Mouse (Mus musculus) lung, postnatal 36 days (tissue): ENCODE measurements at regions not wholly inside any gene's neighbourhood (a gene's known extent, or its start where the extent isn't known, plus 50 kb on each side); places are given as distances from the start of the nearest gene placed in this dataset.

Source experiments
- DNase-seq: peaks from one replicate; pipeline ENCODE4 v3.0.0; 2022; ENCODE audit warnings: mixed read lengths

DNA sequence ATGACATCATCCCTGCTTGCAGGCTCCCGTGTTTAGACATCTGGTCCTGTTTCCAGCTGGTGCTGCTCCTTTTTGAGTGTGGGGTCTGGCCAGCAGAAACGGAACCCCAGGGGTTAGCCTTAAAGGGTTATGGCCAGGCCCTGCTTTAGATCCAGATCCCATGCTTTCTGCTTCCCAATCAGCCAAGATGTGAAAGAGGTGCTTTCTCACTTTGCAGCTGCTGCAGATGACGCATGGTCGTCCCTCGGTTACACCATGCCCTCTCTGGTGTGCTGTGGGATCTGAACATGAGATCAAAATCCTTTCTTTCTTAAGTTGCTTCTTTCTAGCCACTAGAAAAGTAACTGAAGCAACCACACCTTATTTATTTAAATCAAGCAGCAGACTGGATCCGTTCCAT, 1399.1 kb upstream of the Lrrc6 start:
- no peak for DNase-seq

DNA sequence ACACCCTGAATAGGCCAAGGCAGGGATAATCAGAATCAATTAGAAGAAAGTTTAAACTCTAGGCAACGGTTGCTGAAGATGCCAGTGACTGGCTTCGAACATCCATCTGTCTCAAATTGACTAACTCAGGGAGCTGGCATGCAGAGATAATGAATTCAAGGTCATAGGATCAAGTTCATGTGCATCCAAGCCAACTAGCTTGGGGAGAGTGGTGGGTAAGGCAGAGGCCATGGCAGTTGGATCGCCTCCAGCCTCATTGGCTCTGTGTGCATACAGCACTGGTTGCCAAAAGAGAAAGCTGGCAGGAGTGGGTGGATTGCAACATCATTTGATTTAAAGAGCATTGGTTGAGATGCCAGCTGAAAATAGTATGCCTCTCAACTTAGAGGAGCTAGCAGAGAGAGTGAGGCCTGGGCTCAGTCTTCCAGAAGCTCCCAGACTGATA, 1398.3 kb upstream of the Lrrc6 start:
- peak; percentile 77 for DNase-seq

DNA sequence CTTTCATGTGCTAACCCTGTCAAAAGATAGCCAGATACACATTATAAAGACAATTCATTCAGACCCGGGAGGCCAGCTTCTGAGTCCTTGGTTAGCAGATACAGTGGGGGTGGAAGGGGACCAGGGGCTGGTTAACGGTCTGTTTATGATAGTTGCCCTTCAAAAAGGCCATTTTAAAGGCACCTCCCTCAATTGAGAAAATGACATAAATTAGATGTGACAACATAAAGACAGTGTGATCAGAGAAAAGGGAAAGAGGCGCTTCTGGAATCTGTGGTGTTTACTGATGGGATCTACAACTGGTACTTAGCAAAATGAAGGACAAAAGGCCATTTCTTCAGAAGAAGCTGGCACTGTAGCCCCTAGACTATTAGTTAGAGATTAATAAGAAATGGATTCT, 1391.4 kb upstream of the Lrrc6 start:
- no peak for DNase-seq

DNA sequence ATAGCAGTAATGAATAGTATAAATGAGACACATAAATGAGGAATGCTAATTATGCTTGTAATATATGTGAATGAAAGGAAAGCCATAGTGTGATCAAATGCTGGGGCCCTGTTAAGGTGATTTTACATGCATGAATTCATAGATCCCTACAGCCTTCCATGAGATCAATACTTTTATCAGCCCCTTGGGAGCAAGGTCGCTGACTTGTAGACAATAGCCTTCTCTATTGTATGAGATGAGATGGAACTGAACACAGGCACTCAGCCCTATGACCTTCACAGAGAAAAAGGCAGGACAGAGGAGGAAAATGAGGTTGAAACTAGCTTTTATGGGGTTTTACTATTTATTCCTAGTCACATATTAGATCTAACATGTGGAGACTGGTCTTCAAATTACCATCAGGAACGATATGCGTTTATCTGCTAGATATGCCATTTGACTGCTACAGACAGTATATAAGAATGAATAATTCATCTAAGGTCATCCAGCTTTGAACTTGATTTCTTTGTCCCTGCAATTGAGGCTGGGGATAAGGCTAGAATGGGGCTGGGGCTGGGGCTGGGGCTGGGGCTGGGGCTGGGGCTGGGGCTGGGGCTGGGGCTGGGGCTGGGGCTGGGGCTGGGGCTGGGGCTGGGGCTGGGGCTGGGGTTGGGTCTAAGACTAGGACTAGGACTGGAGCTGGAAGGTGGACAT, 1390.0 kb upstream of the Lrrc6 start:
- no peak for DNase-seq

DNA sequence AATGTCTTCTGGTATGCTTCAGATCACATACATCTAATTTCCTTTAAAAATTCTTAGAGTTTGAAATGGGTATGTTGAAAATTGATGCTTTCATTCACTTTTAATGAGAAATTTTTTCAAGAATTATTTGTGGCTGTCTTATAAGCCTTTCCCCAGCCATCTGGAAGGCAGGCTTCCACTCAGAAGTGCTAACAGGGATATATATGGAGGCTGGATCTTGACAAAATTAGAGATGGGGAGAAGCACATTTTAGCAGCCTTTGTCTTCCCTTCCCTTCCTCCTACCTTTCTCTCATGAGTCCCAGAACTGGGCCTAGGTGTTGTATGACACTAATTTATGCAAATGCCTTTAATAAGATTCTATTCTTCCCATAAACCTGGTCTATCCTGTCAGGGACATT, 1387.8 kb upstream of the Lrrc6 start:
- DNase-seq: no peak

DNA sequence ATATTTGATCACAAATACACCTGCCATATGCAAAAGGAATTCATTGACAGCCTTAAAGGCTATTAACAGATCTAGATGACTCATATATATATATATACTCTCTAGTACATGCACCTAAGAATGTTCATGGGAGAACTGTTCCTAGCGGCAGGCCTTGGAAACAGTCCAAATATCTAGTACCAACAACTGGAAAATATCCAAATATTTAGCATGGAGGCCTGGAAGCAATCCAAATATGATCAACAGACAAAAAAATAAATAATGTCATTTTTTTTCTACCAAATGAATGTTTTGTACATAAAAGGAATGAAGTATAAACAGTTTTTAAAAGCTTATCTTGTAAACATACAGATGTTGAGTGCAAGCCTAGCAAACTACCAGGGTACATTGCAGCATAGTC, 1354.6 kb upstream of the Lrrc6 start:
- DNase-seq: no peak

DNA sequence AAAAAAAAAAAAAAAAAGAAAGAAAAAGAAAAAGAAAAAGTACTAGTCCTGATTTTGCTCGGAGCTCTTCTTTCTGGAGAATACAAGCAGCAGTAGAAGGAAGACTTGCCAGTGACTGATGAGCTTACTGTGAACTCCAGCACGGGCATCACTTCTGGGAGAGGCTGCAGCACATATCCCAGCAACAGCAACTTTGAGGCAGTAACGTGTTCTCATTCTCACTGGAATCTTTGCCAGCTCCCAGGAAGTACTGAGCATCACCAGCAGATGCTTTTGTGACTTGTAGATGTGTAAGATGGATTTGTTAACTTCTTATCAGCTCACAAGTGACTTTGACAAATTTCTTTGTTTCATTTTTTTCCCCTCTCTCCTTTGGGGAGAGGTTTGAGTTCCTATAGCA, 1349.4 kb upstream of the Lrrc6 start:
- no peak for DNase-seq

DNA sequence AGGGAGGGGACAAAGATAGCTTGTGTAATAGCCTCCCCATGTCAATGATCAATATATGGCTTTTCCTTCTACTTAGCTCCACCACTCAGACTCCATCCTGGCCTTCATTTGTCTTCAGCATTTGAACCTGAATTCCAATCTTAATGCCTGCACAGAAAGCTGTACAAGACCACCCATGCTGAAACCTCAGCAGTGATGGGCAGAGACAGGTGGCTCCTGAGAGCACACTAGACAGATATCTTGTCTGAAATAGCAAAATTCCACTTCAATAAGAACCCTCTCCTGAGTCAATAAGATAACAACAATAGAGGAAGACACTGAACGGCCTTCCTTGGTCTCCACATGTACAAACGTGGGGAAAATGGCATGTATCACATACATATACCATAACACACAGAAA, 1345.0 kb upstream of the Lrrc6 start:
- no peak for DNase-seq

DNA sequence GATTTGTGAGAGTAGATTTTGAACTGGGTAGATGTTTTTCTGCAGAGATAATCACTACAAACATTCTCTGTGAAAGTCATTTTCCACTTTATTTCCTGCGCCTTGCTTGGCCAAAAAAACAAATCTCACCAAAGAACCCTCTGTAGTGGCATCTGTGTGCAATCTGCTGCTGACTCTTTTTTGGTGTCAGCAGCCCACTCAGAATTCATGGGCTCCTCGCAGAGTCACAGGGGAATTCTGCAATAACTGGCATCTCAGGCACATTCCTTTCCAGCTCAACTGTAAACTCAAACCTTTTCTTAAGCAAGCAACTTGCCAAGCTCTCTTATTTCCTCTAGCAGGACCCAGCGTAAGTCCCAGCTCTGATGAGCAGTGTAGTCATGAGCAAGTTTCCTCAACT, 1340.0 kb upstream of the Lrrc6 start:
- DNase-seq: peak; percentile 0

DNA sequence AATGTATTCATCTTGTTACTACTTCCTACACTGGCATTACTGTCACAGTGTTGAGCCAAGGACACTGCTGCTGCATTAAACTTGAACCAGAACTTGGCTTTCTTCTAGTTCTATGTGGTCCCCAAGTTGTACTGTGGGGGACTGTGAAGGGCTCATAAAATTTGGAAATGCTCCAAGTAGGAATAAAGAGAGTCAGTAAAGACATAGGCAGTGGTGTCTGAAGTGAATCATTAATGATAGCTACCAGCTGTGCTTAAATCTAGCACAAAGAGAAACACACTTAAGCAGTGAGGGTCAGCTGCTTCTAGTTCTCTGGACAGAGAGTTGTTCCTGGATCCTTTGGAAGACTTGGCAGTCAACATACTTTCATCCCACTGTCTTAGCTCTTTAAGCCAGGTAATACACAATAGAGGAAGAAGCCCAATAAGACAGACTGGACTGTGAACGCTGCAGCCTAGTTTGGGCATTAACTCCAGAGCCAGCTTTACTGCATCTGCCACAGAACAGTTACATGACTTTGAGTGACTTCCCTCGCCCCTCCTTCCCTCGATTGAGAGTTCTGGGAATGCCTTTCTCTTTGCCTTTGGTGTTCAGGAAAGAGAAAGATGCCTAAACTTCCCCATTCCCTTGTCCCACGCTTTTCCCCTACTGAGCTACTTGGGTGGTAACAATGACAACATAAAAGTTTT, 1325.2 kb upstream of the Lrrc6 start:
- DNase-seq: no peak

DNA sequence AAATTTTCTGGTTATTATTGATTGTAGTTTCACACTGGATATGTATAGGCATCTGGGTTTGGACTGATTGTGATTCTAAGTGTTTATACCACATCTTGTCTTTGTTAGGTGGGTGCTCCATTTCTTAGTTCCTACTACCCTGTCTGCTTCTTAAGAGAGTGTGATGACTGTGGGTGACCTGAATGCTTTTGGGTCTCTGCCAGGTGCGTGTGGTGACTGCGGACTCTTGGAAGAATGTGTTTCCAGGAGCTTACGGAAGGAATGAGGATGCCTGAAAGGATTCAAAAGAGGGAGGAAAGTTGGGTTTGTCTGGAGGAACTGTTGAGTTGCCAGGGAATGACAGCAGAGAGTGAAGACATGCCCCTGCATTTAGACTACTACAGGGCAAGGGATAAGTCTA, 1322.5 kb upstream of the Lrrc6 start:
- no peak for DNase-seq

DNA sequence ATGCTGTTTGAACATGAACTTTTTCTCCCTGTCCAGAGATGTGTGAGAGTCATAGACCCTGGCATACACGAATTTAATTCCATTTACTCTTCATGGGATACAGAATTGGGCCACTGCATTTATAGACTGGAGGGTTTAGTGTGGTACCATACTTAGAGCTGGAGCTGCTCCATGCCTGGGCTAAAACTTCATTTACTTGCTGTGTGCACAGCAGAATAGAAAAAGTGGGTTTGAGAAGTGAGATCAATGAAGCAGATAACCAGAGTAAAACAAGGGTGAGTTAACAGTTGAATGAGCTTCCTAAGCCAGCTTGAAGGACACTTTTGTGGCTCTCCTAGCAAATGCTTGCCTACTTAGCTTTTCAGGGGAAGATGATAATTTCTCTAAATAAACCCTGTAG, 1299.2 kb upstream of the Lrrc6 start:
- DNase-seq: no peak

DNA sequence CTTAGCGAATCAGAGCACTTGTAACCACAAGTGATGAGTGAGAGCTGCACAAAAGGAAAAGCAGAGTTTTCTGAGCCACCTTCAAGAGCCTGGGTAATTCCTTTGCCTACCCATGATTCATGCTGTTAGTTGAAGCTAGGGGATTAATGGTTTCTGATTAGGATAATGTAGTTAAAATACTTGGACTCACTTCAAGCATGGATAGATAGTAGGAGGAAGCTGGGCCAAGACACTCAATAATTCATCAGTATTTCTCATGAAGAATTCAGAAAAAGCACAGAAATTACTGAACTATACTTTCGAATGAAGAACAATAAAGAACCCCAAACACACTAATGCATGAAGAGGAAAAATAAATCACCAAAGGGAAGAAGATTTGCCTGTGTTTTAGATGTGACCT, 1294.9 kb upstream of the Lrrc6 start:
- no peak for DNase-seq

DNA sequence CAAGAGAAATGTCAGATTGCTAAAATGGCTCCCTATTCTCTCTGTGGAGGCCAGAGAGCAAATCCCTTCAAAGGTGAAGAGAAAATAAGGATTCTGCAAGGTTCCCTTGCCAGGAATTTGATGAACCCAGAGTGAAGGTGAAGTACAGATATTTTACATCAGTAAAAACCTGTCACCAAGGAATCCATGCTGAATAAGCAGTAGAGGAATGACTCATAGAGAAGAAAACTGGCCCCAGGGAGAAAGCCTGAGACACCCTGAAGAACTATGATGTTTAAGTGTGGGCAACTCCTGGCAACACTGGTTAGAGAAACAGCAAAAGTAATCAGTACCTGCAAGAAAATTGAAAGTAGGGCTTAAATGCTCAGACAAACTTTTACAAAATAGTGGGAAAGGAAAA, 1292.1 kb upstream of the Lrrc6 start:
- DNase-seq: no peak

DNA sequence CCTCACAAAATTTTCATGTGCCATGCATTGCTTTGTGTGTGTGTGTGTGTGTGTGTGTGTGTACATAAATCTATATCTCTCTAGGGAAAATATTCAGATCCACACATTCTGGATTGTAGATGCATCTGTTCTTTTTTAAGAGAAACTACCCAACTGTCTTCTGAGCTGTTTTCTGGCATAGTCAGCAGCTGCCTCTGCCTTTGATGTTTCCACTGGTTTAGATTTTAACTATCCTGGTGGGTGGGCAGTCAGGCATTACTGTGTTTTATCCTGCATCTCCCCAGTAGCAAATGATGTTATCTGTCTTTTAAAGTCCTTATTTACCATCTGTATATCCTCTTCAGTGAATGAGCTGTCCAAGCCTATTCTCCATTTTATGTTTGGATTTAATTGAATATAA, 1287.9 kb upstream of the Lrrc6 start:
- DNase-seq: no peak

DNA sequence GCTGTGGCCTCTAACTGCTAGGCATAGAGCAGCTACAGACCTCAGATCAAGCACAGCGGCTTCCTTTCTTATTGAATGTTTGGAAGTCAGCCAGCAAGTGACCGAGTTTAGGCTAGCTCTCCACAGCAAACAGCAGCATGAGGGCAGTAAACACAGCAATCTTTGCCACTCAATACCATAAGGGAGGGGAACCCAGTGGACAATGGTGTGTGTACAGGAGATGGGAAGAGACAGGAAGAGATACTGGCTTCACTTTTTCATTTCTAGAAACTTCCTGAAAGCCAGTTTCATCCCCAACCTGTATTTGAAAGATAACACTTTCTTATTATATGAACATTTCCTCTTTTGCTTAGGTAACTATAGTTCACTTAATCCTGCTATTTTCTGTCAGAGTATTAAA, 1284.9 kb upstream of the Lrrc6 start:
- DNase-seq: peak; percentile 24

DNA sequence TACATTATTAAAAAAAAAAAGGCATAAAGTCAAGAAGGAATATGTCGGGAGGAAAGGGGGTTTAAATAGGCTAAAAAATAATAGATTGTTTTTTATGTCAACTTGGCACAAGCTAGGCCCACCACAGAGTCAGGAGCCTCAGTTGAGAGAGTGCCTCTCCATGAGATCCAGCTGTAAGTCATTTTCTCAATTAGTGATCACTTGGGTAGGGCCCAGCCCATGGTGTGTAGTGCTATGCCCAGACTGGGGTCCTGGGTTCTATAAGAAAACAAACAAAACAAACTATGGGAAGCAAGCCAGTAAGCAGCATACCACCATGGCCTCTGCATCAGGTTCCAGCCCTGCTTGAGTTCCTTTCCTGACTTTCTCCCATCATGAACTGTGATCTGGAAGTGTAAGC, 1283.0 kb upstream of the Lrrc6 start:
- DNase-seq: no peak

DNA sequence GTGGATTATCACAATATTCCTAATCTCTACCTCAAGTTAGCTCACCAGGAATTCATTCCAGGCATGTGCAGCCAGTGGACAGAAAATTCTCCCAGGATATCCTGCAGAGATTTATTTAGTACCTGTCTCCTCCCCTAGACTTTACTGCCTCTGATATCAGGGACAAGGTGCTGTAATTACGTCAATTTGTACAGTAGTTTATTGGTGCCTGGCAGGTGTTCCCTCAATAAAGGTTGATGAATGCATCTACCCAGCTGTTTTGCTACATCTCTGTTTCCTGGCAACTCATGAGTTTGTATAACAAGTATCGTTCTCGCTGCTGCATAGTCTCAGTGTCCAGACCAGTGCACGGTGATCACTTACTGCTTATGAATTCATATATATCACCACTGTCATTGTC, 1281.8 kb upstream of the Lrrc6 start:
- no peak for DNase-seq

DNA sequence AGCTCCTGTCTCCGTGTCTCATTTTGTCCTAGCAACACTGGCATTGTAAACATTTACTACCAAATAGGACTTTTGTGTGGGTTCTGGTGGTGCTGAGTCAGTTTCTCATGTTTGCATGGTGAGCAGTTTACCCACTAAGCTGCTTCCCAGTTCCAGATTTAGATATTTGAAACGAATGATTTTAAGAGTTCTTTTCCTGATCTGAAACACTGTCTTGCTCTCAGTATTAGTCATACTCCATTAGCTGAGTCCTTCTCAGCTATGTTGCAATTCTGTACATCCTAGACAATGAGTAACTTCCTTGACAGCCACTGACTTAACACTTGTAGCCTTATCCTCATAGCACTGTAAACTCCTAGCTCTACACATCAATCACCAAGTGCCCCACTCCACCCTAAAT, 1280.1 kb upstream of the Lrrc6 start:
- DNase-seq: peak; percentile 20

DNA sequence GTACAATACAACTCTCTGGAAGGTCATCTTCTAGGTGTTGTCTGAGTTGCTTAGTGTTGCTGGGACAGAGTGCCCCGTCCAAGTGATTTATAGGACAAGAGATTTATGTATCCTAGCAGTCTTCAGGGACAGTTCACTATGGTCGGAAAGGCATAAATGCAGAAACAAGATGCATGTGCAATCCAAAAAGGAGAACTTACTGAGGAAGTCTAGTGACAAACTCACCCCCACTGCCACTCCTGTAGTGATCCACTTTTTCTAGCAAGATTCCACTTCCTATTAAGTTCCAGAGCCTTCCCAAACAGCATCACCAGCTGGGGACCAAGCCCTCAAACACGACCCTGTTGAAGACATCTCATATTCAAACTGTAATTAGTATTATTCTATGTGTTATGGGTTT, 1266.9 kb upstream of the Lrrc6 start:
- DNase-seq: peak; percentile 4

DNA sequence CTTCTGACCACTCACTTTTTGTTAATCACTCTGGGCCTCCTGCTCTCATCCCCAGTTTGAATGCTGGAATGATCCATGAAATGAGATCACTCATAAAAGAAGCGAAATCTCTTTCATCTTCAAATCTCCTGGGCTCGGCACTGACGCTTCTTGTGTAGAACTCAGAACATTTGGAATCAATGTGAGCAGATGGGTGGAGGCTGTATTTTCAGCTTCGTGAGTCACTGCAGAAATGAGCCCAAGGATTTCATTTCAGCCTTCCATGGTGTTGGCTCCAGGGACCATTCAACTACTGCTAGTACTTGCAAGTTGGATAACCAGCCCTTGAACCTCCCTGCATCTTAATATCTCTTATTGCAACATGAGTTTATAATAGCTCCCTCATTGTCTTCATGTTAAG, 1258.5 kb upstream of the Lrrc6 start:
- peak; percentile 5 for DNase-seq

DNA sequence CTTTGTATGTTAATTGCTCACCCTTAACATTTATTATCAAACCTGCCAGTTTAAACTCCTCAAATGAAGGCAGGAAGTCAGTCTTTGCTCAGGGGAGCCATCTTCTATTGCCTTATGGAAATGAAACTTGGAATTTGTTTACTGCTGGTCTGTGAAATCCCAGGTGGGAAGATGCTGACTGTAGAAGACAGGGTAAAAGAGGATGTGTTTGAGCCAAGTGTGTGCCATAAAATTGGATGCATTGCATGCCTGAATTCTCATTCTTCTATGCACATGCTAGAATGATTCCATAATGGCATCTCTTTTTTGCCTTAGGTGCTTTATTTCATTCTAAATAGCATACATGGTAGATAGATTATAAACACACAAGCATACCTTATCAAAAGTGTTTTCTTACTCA, 1249.9 kb upstream of the Lrrc6 start:
- no peak for DNase-seq

DNA sequence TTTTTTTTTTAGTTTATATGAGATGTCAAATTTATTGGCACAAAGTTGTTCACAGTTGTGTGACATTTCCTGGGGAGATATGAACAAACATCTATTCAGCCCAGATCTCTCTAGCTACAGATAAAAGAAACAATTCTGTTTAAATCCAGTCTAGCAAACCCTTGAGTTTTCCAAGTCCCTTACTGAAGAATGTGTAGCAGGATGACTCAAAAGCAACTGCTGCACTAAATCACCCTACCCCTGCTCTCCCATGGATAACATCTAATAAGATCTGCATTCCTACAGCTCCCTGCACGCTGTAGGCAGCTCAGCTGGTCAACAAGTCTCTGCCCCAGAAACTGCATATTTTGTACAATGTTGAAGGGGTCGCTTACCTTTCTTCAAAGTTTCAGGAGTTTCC, 1242.6 kb upstream of the Lrrc6 start:
- DNase-seq: no peak

DNA sequence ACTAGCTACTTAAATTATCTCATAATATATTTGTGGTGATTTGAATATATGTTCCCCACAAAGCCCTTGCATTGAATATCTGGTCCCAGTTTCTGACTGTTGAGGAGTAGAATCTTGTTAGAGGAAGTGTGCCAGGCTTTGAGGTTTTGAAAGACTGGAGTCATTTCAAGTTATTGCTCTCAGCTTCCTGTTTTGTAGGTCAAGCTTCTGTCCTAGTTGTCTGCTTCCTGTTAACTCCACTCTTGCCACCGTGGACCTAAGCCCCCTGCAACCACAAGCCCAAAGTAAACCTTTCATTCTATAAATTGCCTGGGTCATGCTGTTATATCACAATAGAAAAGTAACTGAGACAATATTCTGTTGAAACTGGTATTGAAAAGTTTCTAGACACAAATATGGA, 1232.3 kb upstream of the Lrrc6 start:
- DNase-seq: peak; percentile 49

DNA sequence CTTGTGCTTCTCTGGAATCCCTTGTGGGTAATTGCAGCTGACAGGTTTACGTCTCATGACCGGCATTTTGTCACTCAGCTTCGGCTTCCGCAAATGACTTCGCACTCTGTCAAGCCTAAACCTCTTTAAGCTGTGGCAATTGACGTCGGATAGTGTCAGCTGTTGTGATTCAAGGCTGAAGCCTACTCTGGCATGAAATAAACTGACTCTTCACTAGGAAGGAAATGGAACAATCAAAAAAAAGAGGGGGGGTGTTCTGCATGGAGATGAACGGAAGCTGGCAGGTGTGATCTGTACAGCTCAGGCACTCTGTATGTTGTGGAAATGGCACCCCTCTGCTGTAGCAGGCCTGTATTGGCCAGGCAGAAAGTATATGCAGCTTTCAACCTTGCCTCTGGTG, 1228.8 kb upstream of the Lrrc6 start:
- no peak for DNase-seq
